Mouse (Mus musculus) frontal cortex, postnatal 10 days (tissue): ENCODE data around the gene Acat3.
"Not testable (repeated sequence)": the region's sequence is repeated elsewhere in the genome, so short reads cannot be mapped to it uniquely, and the experiment has no call there.

Source experiments
- DNase-seq, 2 experiments: peaks; one replicate each; pipeline ENCODE4 v3.0.0; 2022; ENCODE audit warnings: low spot score in 2 of 2, mixed read lengths in 1 of 2

Gene Acat3

DNA sequence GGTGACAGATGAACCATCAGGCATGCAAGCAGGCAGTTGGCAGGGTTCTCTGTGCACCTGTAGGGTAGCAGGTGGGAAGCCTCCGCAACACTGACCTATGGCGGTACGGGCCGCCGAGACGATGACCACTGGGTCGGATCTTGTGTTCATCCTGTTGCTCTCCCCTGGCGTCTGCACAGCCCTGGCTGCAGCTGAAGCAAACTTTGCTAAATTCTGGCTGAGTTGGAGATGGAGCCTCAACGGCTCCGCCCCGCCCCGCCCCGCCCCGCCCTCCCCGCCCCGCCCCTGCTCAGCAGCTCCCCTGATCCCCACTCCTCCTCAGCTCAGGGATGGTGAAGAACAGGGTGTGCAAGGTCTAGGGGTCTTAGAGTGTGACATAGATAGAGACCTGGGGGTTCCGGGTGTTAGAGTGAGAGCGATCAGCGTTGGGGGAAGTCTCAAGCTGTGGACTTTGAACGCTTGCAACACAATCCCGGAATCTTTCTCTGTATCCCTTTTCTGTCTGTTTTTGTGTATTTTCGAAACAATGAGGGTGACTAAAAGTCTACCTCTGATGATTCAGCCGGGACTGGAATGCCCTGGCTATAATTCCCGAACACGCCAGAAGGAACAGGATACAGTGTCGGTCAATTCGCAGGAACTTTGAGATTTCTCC, at the start of gene Acat3:
Gene Acat3 (minus strand): TSS at position 450 of the 655 bp plus-strand sequence.
- DNase-seq, result no peak

DNA sequence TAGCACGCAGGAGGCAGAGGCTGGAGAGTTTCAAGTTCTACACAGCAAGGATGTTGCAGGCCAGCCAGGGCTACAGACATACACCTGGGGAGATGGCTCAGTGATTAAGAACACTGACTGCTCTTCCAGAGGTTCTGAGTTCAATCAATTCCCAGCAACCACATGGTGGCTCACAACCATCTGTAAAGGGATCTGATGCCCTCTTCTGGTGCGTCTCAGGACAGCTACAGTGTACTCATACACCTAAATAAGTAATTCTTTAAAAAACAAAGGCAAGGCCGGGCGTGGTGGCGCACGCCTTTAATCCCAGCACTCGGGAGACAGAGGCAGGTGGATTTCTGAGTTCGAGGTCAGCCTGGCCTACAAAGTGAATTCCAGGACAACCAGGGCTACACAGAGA, 47.7 kb upstream of the Acat3 start:
- not testable (repeated sequence) for DNase-seq

DNA sequence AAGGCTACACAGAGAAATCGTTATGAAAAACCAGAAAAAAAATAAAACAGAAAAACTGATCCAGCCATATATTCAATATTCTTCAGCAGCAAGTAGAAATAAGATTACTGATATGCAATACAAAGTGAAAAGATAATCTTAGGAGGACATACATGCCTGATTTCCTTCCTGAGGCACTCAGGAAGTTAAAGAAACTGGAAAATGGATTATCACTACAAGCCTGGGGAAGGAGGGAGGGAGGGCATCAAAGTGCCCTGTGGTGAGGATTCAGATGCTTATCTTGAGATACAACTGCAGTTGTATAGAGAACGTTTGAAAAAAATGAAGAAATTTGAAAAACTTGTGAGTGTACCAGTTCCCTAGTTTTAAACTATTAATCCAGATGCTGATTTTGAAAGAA, 43.6 kb upstream of the Acat3 start:
- DNase-seq, result no peak

DNA sequence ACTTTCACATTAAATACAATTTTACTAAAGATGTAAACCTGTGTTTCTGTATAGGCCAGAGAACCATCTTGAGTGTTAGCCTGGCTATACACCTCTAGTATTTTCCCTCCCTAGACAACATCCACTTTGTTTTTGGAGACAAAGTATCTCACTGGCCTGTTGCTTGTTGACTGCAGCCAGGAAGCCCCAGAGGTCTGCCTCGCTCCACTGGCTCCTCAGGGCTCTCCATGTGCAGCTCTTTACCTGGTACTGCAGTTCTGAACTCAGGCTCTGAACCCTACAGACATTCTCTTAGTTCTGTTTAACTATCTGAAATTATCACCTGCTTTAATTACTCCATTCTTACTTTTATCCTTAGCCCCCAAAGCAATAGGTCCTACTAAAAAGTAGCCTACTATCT, 38.1 kb upstream of the Acat3 start:
- no peak for DNase-seq

DNA sequence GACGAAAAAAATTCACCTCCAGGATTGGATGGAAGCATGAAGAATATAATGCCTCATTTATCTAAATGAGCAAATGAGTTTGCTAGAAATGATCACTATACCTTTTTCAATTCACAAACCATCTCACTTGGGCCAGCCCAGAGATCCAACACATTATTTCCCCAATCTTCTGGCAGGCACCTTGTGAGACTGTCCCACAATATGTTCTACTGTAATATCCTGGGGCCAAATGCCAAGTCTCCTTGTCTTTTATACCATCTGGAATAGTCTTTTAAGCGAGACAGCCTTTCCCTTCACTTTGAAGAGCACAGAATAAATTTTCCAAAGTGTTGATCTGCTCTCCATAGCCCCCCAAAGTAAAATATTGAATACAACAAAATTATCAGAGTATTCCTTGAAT, 33.5 kb upstream of the Acat3 start:
- no peak for DNase-seq

DNA sequence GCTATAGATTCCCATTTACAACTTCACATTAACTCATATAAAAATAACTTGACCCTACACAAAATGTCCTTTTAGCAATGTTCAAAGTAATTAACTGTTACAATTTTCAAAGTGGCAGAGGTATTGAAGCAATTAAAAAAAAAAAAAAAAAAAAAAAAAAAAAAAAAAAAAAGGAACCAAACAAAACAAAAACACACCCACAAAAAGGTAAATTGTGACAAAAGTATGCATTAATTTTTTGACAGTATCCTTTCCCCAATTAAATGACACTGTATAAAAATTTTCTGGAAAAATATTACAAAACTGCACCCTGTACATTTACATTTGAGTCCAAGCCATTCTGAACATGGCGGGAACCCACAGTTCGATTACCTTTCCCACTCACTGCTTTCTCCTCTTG, 26.8 kb upstream of the Acat3 start:
- no peak for DNase-seq

DNA sequence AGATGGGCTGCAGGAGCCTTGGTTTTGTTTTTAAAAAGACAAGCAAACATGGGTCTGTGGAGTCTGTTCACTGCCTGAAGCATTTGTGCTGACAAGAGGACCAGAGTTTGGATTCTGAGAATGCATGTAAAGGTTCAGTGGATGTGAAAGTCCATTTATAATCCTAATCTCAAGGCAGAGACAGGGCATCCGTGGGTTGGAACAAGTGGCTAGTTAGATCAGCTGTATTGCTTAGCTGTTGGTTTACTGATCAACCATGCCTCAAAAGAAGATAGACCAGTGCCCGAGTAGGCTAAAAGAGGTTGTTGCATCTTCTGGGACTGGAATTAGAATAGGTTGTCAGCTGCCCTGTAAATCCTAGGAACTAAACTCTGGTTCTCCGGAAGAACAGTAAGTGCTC, 23.1 kb upstream of the Acat3 start:
- DNase-seq, result no peak

DNA sequence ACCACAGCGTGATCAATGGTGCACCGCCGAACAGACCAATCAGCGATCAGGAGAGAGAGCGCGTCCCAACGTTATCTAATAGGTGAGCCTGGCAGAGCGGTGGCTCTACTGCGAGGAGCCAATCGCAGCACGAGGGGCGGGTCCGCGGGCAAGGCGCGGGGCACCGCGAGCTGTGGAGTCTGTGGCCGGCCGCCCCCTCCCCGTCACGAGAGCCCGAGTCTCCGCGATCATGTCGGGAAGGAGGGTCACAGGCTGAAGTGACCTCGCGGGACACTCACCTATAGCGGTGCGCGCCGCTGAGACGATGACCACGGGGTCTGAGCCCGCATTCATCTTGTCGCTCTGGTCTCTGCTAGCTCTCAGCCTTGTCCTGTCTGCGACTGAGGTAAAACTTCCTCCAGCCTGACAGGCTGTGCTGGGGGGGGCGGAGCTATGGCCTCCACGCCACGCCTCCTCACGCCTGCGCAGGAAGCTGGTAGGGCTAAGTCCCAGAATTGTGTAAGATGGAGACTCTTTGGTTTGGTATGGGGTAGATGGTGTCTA, 20.0 kb upstream of the Acat3 start, which contains the start of gene Acat2:
Gene Acat2 (minus strand): TSS at position 417 of the 543 bp plus-strand sequence.
- DNase-seq, result peak; percentile 93 to 95

DNA sequence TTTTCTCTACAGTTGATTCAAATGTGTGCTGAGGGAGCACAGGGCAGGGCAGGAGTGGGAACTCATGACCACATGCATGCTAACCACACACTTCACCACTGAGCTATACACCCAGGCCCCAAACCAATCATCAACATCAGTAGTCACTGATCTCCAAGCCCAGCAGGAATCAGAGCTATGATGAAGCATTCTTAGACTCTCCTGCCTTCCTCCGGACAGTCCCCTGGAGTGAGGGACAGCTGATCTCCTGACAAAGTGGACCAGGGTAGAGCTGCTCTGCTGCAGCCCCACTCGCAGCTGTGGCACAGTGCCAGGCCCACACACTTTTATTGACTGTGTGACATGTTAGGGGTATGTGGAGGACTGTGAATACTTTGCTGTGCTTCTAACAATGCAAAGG, 19.0 kb upstream of the Acat3 start:
- DNase-seq, result not testable (repeated sequence)

DNA sequence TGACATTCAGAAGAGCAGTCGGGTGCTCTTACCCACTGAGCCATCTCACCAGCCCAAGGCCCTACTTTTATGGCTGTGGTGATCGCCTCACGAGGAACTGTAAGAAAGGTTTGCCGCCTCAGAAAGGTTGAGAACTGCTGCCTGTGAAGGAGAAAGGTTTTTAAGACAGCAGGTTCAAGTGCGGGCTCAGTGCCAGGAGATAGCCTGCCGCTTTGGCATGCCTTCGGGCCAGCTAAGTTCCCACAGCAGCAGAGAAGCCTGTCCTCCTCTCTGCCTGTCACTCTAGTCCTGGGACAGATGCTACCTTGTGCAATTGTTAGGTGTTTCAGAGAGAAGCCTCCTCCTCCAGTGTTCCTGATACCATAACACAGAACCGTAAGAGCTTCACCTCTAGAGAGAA, 16.3 kb upstream of the Acat3 start:
- DNase-seq, result no peak

DNA sequence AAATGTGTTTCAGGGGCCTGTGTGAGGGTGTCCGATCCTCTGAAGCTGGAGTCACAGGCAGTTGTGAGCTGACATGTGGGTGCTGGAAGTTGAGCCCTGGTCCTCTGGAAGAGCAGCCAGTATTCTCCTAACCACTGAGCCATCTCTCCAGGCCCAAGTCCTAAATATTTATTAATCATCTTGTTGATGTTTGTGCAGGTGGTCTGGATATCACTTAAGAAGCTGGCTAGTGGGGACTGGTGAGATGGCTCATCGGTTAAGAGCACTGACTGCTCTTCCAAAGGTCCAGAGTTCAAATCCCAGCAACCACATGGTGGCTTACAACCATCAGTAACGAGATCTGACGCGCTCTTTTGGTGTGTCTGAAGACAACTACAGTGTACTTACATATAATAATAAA, 9.3 kb upstream of the Acat3 start:
- no peak for DNase-seq

DNA sequence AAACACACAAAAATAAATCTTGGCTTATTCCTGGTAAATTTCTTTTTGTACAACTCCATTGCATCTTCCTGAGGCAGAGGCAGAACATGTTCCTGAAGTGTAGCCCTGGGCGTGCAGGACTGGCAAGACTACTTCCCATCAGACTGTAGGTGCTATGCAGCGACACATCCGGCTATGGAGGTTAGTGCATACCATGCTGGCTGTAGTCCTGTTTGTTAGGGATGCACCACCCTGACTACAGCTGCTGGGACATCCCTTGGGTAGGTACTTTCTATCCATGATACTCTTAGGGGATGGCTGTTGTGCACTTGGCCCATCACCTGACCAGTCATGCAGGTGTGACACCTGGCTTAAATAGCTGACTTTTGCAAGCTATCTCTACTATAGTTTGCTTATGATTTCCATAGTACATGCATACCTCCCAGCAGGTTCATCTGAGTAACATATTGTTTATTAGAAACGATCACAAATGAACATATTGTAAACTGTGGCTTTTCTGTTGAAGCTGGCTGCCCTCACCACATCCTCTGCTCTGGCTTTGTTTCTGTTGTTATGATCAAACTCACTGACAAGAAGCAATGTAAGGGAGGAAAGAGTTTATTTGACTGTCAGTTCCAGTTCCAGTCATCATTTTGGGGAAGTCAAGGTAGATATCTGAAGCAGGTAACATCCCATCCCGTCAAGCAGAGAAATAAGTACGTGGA, 2.2 kb upstream of the Acat3 start:
- DNase-seq, result no peak

DNA sequence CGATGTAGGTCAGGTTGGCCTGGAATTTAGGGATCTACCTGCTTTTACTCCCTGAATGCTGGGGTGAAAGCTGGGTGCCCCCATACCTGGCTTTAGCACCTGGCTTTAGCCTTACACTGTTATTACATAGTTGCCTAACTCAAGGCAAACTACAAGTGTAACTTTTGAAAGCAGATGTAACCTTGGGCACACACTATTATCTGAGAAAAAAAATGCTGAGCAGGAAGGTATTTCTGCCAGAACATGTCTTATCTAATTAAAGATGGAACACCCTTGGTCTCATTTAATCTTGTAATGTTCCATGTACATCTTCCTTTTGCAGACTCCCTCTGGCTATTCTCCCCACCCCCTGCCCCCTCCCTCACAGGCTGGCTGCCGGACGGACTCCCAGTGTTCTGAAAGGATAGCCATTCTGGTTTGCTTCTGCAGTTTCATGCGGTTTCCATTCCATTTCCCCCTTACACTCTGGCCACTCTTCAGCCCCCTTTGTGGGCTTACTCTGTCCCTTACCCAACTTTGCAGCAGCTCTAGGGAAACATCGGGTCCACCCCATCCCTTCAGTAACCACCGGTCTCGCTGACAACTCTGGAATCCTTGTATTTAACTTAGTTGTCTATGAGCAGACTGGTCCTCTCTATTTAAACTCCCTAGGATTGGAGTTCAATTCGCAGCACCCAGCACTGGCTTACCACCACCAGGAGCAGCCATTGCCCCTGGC, 1.3 kb upstream of the Acat3 start:
- DNase-seq, result no peak

DNA sequence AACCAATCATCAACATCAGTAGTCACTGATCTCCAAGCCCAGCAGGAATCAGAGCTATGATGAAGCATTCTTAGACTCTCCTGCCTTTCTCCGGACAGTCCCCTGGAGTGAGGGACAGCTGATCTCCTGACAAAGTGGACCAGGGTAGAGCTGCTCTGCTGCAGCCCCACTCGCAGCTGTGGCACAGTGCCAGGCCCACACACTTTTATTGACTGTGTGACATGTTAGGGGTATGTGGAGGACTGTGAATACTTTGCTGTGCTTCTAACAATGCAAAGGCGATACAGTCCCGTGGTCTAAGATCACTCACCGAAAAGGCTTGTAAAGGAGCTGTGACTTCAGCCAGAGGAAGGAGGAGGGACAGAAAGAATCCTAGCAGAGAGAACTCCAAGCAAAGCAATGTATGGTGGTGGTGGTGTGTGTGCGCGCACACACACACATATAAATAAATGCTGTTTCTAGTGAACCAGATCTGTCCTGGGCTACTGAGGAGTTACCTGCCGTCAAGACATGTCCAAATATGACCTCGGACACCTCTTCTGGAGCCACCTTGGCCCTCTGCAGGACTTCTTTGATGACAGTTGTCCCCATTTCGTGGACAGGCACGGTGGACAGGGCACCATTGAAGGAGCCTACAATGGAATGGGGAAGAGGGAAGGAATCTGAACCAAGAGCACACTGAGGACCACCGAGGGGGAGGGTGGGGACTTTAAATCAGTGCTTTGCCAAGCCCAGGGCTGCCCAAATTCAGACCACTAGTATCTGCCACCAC, 837 bp downstream of the Acat3 start:
- DNase-seq, result not testable (repeated sequence)

DNA sequence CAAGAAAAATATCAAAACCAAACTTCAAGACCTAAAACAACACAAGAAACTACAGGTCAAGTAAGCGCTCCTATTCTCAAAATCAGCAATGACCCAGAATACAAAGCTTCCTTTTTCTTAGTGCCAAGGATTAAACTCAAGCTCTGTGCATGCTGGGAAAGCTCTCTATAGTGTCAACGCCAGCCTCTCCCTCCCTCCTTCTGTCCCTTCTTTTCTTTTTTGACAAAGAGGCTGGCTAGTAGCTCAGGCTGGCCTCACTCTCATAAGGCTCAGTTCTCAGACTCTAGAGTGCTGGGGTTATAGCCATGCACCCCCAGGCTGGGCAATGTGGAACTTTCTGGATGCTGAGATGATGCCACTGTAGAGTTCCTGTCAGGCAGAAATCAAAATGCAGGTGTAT, 2.3 kb downstream of the Acat3 start:
- no peak for DNase-seq

DNA sequence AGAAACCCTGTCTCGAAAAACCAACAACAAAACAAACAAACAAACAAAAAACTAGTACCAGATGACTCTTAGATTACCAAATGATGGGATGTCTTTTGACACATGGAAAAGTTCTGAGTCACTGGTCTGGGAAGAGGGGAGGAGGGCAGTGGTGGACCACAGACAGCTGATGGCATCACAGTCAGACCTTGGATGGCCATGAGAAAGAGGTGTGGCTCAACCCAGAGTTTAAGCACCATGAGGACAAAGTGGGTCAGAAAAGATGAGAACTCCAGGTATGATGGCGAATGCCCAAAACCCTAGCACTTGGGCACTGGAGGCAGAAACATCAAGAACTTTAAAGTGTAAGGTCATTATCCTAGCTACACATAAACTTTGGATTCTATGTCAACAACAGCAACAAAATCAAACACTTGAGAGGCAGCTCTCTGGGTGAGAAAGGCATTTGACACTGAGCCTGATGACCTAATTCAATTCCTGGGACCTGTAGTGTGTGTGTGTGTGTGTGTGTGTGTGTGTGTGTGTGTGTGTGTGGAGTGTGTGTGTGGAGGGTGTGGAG, 2.9 kb downstream of the Acat3 start:
- DNase-seq, result no peak

DNA sequence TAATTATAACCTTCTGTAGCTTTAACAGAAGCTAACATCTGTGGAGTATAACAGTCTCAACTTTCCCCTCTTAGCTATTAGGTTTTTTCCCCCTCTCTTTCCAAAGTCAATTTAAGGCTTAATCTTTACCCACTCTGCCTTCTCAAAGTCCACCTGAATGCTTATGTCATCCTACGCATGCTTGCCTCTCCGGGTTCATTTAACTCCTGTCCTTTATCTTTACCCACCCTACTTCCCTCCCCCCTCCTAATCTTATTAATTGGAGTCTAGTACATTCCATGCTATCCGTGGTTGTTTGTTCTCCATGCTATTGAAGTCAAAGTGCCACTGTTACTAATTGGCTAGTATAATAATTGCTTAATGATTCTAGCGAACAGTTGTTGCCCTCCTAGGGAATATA, 4.7 kb downstream of the Acat3 start:
- DNase-seq, result no peak

DNA sequence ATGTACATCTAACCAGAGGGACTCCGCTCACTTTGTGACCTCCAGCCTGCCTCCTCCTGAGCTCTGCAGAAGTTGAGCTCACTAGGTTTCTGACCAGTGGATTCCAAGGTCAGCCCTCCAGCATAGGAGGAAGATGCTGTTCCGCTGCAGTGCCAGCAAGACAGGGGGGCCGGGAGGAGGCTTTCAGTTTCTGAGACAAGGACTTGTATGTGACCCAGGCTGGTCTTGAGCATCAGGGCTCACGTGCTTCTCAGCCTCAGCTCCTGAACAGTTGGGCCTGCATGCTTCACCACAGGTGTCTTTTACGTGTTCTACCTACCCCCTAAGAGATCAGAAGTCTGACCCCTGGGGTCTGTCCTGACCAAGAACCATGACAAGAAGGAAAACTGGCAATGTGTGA, 8.8 kb downstream of the Acat3 start:
- DNase-seq, result not testable (repeated sequence)

DNA sequence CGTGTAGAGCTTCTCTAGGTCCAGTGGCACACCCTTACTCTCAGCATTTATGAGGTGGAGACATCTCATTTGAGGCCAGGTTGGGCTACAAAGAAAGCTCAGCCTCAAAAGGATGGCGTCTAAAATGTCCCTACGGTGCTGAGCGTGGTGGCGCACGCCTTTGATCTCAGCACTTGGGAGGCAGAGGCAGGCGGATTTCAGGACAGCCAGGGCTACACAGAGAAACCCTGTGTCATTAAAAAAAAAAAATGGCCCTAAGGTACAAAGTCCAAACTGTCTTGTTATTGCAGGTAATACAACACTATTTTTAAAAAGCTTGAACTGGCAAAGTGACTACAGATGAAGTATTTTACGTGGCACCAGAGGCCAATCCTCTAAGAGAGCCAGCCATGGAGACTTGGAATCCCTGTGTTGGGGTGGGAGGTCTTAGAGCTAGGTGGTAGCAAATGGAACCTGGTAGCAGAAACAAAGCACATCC, 14.7 kb downstream of the Acat3 start:
- DNase-seq, result no peak

DNA sequence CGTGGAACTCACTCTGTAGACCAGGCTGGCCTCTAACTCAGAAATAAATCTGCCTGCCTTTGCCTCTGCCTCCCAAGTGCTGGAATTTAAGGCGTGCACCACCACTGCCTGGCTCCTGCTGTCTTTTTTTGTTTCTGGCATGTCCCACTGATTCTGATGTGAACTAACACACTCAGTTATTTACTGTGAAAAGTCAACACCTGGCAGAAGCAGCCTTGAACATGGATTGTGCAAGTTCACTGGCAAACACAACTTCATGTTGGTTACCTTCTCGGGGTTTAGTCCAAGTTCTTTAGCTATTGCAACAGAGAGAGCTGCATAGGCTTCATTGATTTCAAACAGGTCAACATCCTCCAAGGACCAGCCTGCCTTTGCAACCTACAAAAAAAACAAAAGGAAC, 15.4 kb downstream of the Acat3 start:
- DNase-seq, result no peak

DNA sequence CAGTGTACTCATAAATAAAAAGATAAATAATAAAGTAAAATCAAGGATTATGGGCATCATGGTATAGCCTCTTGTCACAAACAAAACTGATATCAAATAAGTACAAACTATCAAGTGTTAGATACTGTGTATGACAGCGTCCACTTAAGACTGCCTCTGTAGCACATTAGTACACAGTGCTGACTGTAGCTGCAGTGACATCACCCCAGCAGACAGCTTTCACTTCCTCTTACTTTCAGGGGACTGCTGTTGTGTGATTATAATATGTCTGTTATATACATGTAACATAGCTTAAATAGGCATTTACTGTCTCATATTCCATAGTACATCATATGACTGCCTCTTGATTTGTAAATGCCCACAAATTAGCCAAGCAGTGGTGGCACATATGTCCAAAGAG, 19.3 kb downstream of the Acat3 start:
- DNase-seq, result no peak
